Mouse (Mus musculus): Measurements from ENCODE around the gene Tbc1d25. TPM values are rescaled to one million over a fixed set of nuclear protein-coding genes. Genes with fewer than 3 reads are reported as not detected.

Gene Tbc1d25
- polyA plus RNA-seq, 1 experiment from 2014 or later, result 6.5 TPM

Other genes starting within 250 kb of the Tbc1d25 start
- not detected in 3 replicates for gene Eras, start 247.6 kb downstream of the Tbc1d25 start, polyA plus RNA-seq (2018)
- 6.9 to 9.1 TPM (median 7.1 TPM) in 3 replicates for gene Hdac6, start 228.3 kb downstream of the Tbc1d25 start, polyA plus RNA-seq (2018)
- gene Gata1, start 198.1 kb downstream of the Tbc1d25 start, polyA plus RNA-seq (2018), result 0.14 TPM in 1 of 3 replicates, not detected in the others
- gene Glod5, start 157.7 kb downstream of the Tbc1d25 start, polyA plus RNA-seq (2018), result not detected in 3 replicates
- 9.2 to 19.9 TPM (median 11.6 TPM) in 3 replicates for gene Suv39h1, start 101.4 kb downstream of the Tbc1d25 start, polyA plus RNA-seq (2018)
- gene Was, start 85.7 kb downstream of the Tbc1d25 start, polyA plus RNA-seq (2018), result 81.5 to 139 TPM (median 109 TPM) in 3 replicates
- 19.0 to 31.3 TPM (median 22.7 TPM) in 3 replicates for gene Wdr13, start 43.3 kb downstream of the Tbc1d25 start, polyA plus RNA-seq (2018)
- gene Rbm3, start 30.3 kb downstream of the Tbc1d25 start, polyA plus RNA-seq (2018), result 335 to 573 TPM (median 513 TPM) in 3 replicates
- gene Ebp, start 17.3 kb upstream of the Tbc1d25 start, polyA plus RNA-seq (2018), result 45.9 to 52.0 TPM (median 47.6 TPM) in 3 replicates
- gene Porcn, start 30.3 kb upstream of the Tbc1d25 start, polyA plus RNA-seq (2018), result 0.90 to 1.2 TPM (median 0.98 TPM) in 3 replicates
- gene Ftsj1, start 76.2 kb upstream of the Tbc1d25 start, polyA plus RNA-seq (2018), result 8.2 to 10.3 TPM (median 8.3 TPM) in 3 replicates
- gene Slc38a5, start 95.0 kb upstream of the Tbc1d25 start, polyA plus RNA-seq (2018), result not detected in 3 replicates
- gene Ssxb10, start 151.2 kb upstream of the Tbc1d25 start, polyA plus RNA-seq (2018), result not detected in 3 replicates
- not detected in 3 replicates for gene Ssxb9, start 190.8 kb upstream of the Tbc1d25 start, polyA plus RNA-seq (2018)
- not detected in 3 replicates for gene Ssxb1, start 237.1 kb upstream of the Tbc1d25 start, polyA plus RNA-seq (2018)

Data from macrophage (primary cell).